Mouse (Mus musculus) spleen, adult 12 weeks (tissue): ENCODE data around the gene Hsd11b1.

Experiments used
- DNase-seq: peaks from one replicate; pipeline ENCODE4 v3.0.0; 2022; ENCODE audit warnings: low spot score

Hsd11b1 gene

DNA sequence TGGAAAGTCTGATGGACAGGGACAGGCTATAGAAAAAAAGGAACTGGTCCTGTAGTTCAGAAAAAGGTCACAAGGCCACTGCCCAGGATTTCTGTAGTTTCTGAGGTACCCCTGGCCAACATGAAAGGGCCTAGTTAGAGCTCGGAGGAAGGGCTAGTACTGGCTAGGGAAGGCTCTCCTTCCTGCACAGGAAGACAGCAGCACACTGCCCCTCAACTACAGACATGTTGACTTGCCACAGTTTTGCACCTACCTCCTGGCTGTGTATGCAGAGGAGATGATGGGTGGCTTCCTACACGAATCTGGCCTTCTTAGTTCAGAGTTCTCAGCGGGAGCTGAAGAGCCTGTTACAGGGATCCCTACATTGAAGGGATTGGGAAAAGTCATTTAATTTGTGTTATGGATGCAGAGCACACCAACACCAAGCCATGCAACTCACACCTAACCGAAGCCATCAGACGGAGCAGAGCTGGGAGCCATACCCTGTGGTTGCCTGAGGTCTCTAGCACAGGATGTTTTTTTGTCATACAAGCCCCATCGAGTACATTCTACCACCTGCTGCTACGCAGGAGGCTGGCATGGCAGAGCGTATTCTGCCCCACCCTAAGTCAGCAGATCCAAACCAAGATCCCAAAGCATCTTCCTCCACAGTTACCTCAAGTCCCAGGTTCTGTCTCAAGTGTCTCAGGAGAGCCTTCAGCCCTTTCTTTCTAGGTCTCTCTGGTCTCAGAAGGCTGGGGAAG lies 63.1 kb downstream of the Hsd11b1 start:
- no peak for DNase-seq

DNA sequence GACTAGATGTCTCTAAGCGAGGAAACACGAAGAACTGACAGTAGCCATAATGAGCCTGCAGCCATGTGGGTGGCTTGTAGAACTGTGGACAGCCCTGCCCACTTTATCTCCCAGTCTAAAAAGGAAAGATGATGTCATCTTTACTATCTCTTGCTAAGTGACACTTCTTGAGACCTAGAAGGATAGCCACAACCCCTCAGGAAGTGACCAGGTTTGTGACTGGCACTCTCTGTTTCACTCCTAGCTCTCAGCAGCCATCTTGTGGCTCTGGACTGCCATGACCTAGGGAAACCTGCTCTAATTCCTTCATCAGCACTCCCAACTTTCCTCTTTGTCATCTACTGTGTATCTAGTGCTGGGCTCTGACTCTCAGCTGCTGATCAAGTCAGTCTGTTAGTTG lies 65.6 kb downstream of the Hsd11b1 start:
- DNase-seq = no peak

DNA sequence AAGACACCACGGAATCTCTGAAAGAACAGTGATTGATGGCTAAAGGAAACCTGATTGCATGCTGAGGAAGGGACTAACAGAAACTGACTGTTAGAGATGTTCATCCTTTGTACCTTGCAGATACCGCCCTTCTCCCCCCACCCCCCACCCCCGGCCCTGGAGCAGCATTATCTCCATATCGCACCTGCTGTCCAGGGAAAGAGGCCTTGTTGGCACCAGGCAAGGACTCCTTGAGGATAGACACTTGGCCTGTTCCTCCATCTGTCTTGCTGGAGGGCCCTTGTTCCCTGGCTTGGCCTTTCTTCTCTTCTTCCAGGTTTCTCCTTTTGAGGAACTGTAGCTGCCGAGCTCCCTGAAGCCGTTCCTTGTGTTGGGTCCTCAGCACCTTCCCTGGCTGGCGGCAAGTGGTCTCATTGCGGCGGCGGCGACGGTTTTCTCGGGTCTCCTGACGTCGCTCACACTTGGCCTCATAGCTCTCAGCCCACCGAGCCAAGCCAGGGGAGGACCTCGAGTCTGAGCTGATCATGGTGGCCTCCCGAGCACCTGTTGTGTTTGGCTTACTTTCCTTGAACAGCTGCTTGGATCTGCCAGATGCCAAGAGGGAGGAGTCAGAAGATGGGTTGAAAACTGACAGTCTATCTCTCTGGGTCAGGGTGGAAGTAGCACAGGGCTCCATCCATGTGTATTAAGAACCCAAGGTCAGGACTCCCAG lies 66.2 kb downstream of the Hsd11b1 start:
- DNase-seq = no peak

DNA sequence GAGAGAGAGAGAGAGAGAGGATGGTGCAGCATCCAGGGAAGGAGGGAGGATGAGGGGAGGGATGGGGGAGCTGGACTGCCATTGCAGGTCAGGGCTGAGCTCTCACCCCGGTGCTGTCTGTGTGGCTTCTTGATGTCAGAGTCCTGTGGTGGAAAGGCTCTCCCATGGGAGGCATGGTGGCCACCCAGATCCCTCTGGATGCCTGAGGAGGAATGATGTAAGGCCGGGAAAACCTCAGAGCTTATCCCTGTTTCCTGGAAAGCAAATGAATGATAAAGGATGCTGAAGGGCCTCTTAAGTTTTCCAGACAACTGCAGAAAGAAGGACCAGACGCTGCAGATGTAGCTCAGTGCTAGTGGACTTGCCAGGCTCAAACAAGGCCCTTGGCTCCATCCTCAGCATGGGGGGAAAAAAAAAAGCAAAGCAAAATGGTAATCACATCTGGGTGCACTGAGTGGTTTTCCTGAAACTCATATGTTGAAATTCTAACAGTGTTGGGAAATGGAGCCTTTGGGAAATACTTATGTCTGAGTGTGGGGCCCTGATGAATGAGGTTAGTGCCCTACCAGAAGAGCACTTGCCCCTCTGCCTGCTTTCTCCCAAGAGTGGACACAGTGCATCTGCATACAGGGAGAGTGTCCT lies 68.6 kb downstream of the Hsd11b1 start:
- DNase-seq = no peak

DNA sequence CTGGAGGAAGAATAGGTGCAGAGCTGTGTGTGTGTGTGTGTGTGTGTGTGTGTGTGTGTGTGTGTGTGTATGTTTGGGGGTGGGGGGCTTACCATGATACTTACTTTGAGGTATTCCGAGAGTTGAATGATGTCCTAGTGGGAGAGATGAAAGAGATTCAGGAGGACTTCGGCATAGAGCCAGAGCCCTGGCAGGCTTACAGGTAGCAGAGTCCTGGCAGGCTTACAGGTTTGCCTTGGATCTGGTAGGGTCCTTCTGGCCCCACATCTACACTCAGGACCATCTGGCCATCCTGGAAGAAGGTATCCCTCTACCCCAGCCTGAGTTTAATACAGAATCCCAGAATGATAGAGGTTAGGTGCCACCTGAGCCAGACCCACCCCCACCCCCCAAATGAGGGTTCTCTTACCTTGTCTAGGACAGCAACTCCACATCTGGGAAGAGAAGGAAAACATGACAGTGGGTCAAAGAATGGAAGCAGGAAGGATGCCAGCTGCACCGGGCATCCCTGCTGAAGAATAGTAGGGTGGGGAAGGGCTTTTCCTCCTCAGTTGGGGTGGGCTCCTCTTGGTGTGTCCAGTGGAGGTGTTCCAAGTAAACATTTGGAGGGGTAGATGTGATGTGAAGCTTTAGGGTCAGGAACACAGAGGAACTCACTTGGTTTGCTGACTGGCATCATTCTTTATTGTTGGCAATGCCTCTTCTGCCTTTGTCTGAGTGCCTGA lies 69.3 kb downstream of the Hsd11b1 start:
- no peak for DNase-seq

DNA sequence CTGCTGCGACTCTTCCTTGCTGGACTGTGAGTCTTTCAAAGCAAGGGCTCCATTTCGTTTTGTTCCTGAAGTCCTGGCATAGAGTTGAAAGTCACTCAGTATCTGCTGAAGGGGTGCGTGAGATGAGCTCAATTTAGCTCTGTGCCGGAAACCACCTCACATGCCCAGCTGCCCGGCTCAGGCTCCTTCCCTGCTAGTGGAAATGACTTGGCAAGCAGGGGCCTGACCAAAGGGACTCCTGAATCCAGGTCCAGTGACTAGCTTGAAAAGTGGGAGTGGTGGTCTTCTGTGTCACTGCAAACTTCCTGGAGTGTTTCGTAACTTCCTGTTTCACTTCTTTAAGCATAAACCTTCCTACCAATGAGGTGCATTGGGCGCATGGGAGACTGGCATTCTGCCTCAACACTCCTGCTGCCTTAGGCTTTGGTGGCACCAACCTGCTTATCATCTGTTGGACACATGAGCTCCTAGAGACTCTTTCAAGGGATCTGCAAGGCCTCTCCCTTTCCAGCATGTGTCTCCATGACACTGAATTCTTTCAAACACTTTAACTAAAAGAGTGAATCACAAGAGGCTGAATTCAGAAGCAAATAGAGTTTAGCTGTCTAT lies 72.1 kb downstream of the Hsd11b1 start:
- DNase-seq = no peak

DNA sequence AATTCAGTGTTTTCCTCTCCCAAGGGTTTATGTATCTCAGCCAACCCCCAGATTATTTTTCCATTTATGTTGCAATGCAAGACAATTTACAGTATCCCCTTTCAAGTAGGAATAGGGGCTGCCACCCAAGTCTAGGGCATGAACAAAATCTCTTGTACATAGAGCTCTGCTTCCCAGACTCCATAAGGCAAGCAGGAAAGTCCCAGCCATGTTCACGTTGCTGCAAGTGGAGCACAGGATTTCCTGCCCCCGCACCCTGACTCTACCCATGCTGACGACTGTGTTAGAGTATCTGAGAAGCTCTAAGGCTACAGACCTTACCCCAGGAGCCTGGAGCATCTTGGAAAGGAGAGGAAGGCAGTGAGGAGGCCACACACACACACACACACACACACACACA lies 74.1 kb downstream of the Hsd11b1 start:
- no peak for DNase-seq

DNA sequence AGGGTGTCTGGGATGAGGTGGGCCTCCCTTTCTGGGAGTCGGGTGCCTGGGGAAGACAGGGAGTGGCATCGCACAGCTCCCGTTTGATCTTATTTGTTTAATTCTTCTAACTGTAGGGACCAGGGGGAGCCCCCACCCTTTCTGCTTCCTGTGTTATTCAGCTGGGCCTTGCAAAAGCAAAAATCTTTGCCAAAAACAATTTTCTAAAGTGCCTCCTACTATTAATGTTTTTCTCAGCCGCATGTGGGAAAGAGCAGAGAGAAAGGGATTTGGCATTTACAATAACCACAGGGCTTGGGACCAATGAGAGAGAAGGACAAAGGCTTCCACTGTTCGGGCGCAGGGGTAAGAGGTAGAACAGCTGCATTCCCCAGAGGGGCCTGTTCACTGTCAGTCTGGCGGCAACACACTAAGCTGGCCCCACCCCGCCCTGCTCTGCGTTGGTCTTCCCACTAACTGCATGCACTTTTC lies 74.7 kb downstream of the Hsd11b1 start:
- no peak for DNase-seq

DNA sequence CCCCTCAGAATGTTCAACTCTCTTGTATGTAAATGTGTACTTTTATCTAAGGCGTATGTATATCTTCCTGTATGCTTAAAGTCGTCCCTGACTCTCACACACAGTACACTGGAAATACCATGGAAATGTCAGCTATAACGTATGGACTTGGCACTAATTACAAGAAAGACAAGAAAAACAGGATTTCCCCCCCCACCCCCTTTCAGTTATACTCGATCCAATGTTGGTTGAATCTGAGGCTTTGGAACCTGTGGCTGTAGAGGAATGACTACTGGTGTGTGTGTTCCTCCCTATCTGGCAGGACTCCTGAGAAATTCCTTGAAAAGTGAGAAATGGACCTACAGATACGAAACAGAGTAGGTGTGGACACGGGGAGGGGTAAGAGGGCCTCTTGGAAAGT lies 75.6 kb downstream of the Hsd11b1 start:
- DNase-seq = no peak

DNA sequence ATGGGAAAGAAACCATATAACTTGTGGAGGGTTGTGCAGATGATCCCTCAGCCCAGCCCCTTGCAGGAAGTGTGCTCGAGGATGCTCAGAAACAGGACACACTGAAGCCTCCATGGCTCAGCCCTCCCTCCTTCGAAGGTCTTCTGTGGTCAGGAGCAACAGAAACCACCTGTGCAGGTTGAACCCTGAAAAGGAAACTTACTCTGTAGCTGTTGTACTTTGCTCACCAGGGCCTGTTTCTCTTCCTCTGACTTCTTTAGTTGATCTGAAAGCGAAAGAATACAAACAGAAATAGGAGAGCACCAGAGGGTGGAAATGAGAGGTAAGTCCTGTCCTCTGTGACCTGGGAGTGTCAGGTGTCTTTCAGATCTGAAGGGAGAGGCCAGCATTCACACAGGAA lies 82.8 kb downstream of the Hsd11b1 start:
- no peak for DNase-seq

DNA sequence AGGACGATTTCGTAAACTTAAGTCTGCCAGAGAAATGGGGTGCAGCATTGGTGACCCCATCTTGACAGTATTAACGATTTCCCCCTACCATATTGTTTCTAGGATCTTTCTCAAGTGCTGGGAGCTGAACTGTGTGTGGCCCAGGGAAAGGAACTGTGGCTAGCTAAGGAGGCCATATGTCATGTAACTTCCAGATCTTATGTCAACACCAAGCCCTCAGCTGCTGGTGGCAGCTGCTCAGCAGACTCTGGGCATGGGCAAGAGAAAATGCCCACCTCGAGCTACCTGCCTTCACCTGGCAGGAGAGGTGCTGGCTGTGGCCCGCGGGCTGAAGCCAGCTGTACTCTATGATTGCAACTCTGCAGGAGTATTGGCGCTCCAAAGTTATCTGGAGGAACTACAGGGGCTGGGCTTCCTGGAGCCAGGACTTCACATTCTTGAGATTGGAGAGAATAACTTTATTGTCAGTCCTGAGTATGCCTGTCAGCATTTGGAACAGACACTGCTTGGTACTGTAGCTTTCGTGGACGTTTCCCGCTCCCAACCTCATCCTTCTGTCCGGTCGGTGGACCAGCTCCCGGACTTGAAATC lies 89.6 kb downstream of the Hsd11b1 start:
- no peak for DNase-seq

DNA sequence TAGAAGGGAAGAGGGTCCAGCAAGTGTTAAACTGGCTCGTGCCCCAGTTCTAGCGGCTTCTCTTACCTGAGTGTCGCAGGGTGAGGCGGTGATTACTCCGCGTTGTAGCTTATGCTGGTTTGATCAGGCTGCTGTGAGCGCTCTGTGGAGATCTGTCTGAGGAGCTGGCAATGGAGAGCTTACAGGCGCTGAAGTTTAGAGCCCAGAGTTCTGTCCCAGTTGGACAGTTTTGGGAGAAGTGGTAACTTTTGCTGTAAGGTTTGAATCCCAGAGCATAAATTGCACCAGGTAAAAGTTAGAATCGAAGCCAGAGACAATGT lies 90.1 kb downstream of the Hsd11b1 start:
- DNase-seq = no peak

DNA sequence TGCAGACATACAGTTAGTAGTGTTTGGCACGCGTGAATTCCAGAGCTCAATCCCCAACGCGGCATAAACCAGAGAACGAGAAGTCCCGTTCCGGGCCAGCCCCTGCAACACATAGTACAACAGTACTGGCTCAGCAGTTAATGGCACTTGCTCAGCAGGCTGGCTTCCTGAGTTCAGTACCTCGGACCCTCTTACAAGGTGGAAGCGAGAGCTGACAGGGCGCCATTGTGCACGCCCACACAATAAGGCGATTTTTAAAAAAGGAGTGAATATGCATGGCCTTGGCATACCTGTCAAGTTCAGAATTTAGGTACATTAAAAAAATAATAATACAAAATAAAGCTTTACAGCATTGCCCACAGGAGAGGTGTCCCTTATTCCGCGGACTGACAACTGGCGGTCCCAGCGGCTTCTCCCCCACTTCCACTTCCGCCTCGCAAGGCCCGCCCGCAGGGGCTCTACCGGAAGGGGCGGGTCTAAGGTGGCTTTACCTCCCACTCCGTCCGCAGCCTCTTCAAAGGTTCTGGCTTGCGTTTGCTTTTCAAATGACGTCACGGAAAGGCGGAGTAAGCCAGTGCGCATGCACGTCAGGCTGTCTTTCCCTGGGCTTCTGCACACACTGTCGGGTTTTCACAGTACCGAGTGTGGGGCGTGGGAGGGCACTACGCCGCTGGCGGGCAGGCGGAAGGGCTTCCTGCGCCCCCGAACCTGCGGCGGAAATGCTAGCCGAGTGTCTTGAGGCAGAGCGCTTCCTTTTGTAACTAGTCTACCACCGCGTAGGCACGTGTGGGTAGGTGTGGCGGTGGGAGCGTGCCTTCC lies 90.7 kb downstream of the Hsd11b1 start:
- DNase-seq = peak; percentile 96
